Mouse (Mus musculus) limb, embryonic 15.5 days (tissue): ENCODE data around the gene E030018B13Rik. TPM values are rescaled to one million over a fixed set of nuclear protein-coding genes. Genes with fewer than 3 reads are reported as not detected.
A peak's percentile ranks its signal among the peaks of the same experiment; 100 is the strongest.

Experiments used
- ATAC-seq: fragments of 200-750 bp; cut with Nextera tagmentation; 2 replicates; pipeline ENCODE4 v1.8.0; 2017; ENCODE audit warnings: low read depth, moderate TSS enrichment; ENCODE audit not compliant: insufficient number of reproducible peaks, low FRiP score, low TSS enrichment
- H3K27ac ChIP-seq: fragments of 300-500 bp; sonication (generic); 2 replicates; pipeline ENCODE4 v1.5.1; 2015; ENCODE audit warnings: moderate library complexity, mild to moderate bottlenecking, inconsistent platforms
- H3K27me3 ChIP-seq: fragments of 300-500 bp; sonication (generic); 2 replicates; pipeline ENCODE4 v1.6.1; 2015; ENCODE audit warnings: inconsistent platforms
- H3K36me3 ChIP-seq: fragments of 300-500 bp; sonication (generic); 2 replicates; pipeline ENCODE4 v1.6.1; 2015; ENCODE audit warnings: inconsistent platforms
- H3K4me1 ChIP-seq: fragments of 300-500 bp; sonication (generic); 2 replicates; pipeline ENCODE4 v1.6.1; 2015; ENCODE audit warnings: inconsistent platforms
- H3K4me2 ChIP-seq: fragments of 300-500 bp; sonication (generic); 2 replicates; pipeline ENCODE4 v1.6.1; 2015; ENCODE audit warnings: mild to moderate bottlenecking, inconsistent platforms
- H3K4me3 ChIP-seq: fragments of 300-500 bp; sonication (generic); 2 replicates; pipeline ENCODE4 v1.5.1; 2015; ENCODE audit warnings: mild to moderate bottlenecking, inconsistent platforms
- H3K9ac ChIP-seq: fragments of 300-500 bp; sonication (generic); 2 replicates; pipeline ENCODE4 v1.6.1; 2015; ENCODE audit warnings: inconsistent platforms
- H3K9me3 ChIP-seq: fragments of 300-500 bp; sonication (generic); 2 replicates; pipeline ENCODE4 v1.6.1; 2016; ENCODE audit warnings: inconsistent platforms
- WGBS: fragments of 180-500 bp; shearing (Covaris S2); methylation state at CpG from one replicate; pipeline ENCODE4 v1.1.7; 2015; 5-methylcytosine and 5-hydroxymethylcytosine counted together
- polyA plus RNA-seq: library from polyadenylated mRNA; unstranded; fragments of >200 nt; fragmentation: Nextera tagmentation; extraction: Ambion mirVana; gene quantifications from 2 replicates; pipeline ENCODE4 v1.2.1, GENCODE M21; 2015

E030018B13Rik gene
- polyA plus RNA-seq, 1 experiment from 2014 or later = not detected

DNA sequence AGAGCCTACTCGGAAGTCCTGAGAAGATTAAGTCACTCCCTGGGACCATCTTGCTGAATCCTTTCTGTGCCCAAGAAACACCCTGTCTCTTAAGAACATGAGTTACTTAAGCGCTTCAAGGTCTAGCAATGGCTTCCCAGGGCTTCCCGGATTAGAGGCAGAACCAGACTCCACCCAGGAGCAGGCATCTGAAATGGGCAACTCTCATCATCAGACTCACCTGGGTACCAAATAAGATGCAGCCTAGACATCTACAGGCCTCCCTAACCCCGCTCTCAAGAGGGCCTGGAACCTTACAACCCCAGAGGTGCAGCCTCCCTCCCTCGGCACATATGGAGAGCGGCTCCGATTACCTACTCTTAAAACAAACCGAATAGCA, 19.1 kb downstream of the E030018B13Rik start:
- Histone ChIP-seq H3K4me3 (peak overlapping the region; percentile 83), H3K4me2 (peak overlapping the region; percentile 90), H3K27me3 (no peaks in the 10 kb centered on the region), H3K27ac (no peak overlapping the region), H3K36me3 (no peaks in the 10 kb centered on the region), H3K9ac (no peak overlapping the region), H3K4me1 (peaks cover 40% of the 10 kb centered on the region), H3K9me3 (no peaks in the 10 kb centered on the region)
- 22% methylated on average over 8 of the region's 8 CpGs for WGBS
- no peak for ATAC-seq

DNA sequence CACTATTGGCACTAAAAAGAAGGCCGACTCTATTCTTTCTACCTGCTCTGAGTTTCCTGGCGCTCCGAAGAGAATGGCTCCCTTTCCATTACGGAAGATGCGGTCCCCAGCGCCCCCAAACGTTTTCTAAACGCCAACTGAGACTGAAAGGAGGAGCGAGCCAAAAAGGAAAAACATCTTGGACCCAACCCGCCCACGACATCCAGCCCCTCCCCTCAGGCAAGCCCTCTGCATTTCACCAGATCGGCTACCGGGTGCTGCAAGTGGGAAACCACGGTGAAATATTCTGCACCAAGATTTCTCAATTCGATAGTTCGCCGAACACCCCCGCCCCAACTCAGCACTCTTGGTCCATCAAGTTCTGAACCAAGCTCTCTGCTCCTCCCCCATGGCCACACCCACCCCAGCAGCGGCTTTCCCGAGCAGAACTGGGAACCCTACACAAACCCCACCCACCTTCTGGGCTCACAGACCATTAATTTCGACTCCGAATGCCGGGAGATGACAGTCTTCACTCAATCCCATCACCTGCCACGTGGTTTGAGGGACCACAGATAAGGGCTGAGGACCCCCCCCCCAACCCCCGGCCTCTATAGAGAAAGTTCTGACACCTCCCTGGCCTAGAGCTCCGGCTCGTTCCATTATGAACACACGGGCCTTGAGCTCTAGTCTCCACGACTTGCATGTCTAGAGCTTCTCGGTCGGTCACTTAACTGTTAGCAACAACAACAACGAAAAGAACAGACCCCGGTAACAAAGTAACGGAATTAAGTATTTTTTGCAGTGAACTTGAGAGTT, 19.7 kb downstream of the E030018B13Rik start:
- Histone ChIP-seq H3K9ac (peak overlapping the region; percentile 87), H3K4me2 (peak overlapping the region; percentile 90), H3K4me1 (peaks cover 40% of the 10 kb centered on the region), H3K27me3 (no peaks in the 10 kb centered on the region), H3K4me3 (peak overlapping the region; percentile 83), H3K27ac (peak overlapping the region; percentile 95), H3K9me3 (no peaks in the 10 kb centered on the region), H3K36me3 (no peaks in the 10 kb centered on the region)
- ATAC-seq = no peak
- under 1% methylated on average over 34 of the region's 34 CpGs for WGBS

DNA sequence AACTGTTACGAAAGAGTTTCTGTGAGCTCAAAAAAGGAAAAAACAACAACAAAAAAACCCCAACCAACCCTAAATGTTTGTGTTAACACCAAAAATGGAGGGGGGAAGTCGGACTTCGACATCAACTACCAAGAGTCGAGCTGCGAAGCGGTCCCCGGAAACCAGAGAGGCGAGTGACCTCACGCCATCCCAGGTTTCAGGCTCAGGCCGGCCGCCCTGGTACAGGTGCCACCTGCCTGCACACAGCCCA, 20.3 kb downstream of the E030018B13Rik start:
- Histone ChIP-seq H3K9ac (peak overlapping the region; percentile 87), H3K9me3 (no peaks in the 10 kb centered on the region), H3K4me1 (peaks cover 40% of the 10 kb centered on the region), H3K4me3 (peak overlapping the region; percentile 83), H3K4me2 (peak overlapping the region; percentile 90), H3K27ac (peak overlapping the region; percentile 95), H3K27me3 (no peaks in the 10 kb centered on the region), H3K36me3 (no peaks in the 10 kb centered on the region)
- WGBS = under 1% methylated on average over 11 of the region's 11 CpGs
- no peak for ATAC-seq

GRCm38 (mm10) chr7:63937236-63938065, 20.8 kb downstream of the E030018B13Rik start:
- under 1% methylated on average over 75 of the region's 88 CpGs for WGBS
- Histone ChIP-seq H3K27me3 (no peaks in the 10 kb centered on the region), H3K9me3 (no peaks in the 10 kb centered on the region), H3K4me1 (peaks cover 40% of the 10 kb centered on the region), H3K4me2 (peak overlapping the region; percentile 90), H3K4me3 (peak overlapping the region; percentile 83), H3K36me3 (no peaks in the 10 kb centered on the region), H3K9ac (peak overlapping the region; percentile 87), H3K27ac (peak overlapping the region; percentile 95)
- no peak for ATAC-seq

DNA sequence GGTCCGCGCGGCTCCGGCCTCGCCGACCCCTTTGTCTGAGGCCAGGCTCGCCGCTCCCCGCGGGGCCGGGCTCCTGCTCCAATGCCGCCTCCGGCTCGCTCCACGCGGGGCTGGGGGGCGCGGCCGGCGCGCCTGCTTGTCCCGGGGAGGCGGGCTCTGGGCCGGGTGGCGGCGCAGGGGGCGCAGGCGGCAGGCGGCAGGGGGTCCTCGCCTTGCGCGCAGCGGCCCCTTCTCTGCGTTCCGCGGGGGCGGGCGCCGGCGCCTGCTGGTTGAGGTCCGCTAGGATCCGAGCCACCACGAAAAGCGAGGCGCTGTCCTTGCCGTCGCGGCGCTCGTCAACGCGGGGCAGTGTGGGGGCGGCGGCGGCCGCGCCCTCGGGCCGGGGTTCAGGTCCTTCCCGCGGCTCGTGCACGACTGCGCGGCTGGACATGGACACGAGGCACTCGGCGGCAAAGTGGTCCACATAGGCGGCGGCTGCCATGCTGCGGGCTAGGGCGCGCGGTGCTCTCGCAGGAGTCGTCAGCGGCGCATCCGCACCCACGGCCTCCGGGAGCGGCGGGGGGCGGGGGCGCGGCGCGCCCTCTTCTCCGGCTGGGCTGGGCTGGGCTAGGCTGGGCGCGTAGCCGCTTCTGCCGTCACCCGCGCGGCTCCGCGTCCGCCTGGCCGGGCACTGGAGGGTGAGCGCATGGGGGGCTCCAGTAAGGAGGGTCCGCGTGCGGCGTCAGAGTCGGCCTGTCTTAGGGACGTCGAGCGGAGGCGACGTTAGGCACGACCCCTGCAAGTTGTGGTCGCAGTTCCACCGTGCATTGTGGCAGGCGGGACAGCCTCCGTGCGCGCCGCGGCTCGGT, 21.6 kb downstream of the E030018B13Rik start:
- ATAC-seq = peak; percentile 57
- Histone ChIP-seq H3K4me3 (peak overlapping the region; percentile 83), H3K9ac (peak overlapping the region; percentile 87), H3K4me1 (peaks cover 40% of the 10 kb centered on the region), H3K4me2 (peak overlapping the region; percentile 90), H3K27me3 (no peaks in the 10 kb centered on the region), H3K36me3 (no peaks in the 10 kb centered on the region), H3K9me3 (no peaks in the 10 kb centered on the region), H3K27ac (peak overlapping the region; percentile 95)
- whole genome bisulfite sequencing = under 1% methylated on average over 118 of the region's 121 CpGs

DNA sequence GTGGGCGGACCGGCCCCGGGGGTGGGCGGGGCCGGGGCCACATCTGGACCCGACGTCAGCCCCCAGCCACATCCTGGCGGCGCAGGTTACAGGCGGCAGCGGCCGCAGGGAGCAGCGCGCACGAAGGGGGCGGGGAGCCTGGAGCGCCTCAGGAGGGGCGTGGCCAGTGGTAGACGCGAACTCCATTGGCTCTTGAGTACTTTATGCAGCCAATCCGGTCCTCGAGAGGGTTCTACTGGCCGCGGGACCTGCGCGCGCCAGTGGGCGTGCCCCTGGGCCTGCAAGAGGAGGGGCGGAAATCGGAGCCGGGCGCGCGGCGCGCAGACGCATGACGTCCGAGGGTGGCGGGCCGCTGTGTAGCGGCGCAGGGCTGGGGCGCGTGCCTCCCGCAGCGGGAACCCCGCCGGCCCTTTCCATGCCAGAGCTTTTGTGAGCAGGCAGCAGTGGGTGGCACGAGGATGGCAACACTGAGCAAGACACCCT, 22.3 kb downstream of the E030018B13Rik start, which contains the start of gene Klf13:
Gene Klf13 (minus strand): TSS at position 2 of the 483 bp plus-strand sequence.
- Histone ChIP-seq H3K27me3 (no peaks in the 10 kb centered on the region), H3K9me3 (no peaks in the 10 kb centered on the region), H3K36me3 (no peaks in the 10 kb centered on the region), H3K9ac (peak within 1 kb of the TSS; percentile 87), H3K4me2 (peak within 1 kb of the TSS; percentile 90), H3K4me3 (peak within 1 kb of the TSS; percentile 83), H3K27ac (peak within 1 kb of the TSS; percentile 98), H3K4me1 (peaks cover 36% of the 10 kb centered on the region)
- WGBS = under 1% methylated on average over 48 of the region's 50 CpGs
- ATAC-seq = peak; percentile 94

- no peaks in the 10 kb centered on the region for H3K36me3 ChIP-seq
- no peaks in the 10 kb centered on the region for H3K27me3 ChIP-seq
- peak overlapping the region; percentile 90 for H3K4me2 ChIP-seq
- peak overlapping the region; percentile 83 for H3K4me3 ChIP-seq
- H3K27ac ChIP-seq = peak overlapping the region; percentile 98
- H3K4me1 ChIP-seq = peaks cover 33% of the 10 kb centered on the region
- under 1% methylated on average over 38 of the region's 39 CpGs for WGBS
- peak overlapping the region; percentile 69 for H3K9ac ChIP-seq
- H3K9me3 ChIP-seq = no peaks in the 10 kb centered on the region
- peak; percentile 57 for ATAC-seq
Measured at GRCm38 (mm10) chr7:63939397-63939951, 22.8 kb downstream of the E030018B13Rik start.

- H3K27me3 ChIP-seq = no peaks in the 10 kb centered on the region
- peak overlapping the region; percentile 98; the same call in 1 of the 2 replicates for H3K27ac ChIP-seq
- H3K36me3 ChIP-seq = no peaks in the 10 kb centered on the region
- no peak for ATAC-seq
- H3K4me2 ChIP-seq = no peak overlapping the region
- H3K9me3 ChIP-seq = no peaks in the 10 kb centered on the region
- H3K4me1 ChIP-seq = peaks cover 25% of the 10 kb centered on the region
- no peak overlapping the region for H3K4me3 ChIP-seq
- WGBS = 81% methylated on average over 5 of the region's 5 CpGs
- H3K9ac ChIP-seq = no peak overlapping the region
Measured at GRCm38 (mm10) chr7:63940321-63940720, 23.7 kb downstream of the E030018B13Rik start.

DNA sequence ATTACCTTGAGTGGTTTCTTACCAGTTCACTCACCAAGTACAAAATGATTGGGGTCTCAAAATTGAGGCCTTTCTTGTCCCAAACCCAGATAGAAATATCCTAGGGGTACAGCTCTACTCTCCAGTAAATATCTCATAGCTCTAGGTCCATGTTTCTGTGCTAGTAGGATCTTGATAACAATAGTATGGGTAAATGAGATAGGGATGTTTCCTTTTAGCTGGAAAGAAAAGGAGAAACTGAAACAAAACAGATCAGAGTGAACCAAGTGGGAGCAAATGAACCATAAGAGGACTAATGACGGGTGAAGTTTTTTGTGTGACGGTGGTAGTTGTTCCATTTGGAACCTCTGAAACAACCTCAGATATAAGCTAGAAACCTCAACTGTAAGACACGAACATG, 24.4 kb downstream of the E030018B13Rik start:
- Histone ChIP-seq H3K4me3 (no peak overlapping the region), H3K9ac (no peak overlapping the region), H3K4me1 (peaks cover 18% of the 10 kb centered on the region), H3K27me3 (no peaks in the 10 kb centered on the region), H3K4me2 (no peak overlapping the region), H3K9me3 (no peaks in the 10 kb centered on the region), H3K27ac (no peak overlapping the region), H3K36me3 (no peaks in the 10 kb centered on the region)
- 85% methylated on average over 3 of the region's 3 CpGs for WGBS
- ATAC-seq = no peak

- no peaks in the 10 kb centered on the region for H3K27me3 ChIP-seq
- H3K36me3 ChIP-seq = no peaks in the 10 kb centered on the region
- H3K4me2 ChIP-seq = no peak overlapping the region
- WGBS = 79% methylated on average over 4 of the region's 4 CpGs
- H3K27ac ChIP-seq = no peak overlapping the region
- H3K9me3 ChIP-seq = no peaks in the 10 kb centered on the region
- H3K9ac ChIP-seq = no peak overlapping the region
- no peak for ATAC-seq
- no peak overlapping the region for H3K4me3 ChIP-seq
- peaks cover 17% of the 10 kb centered on the region for H3K4me1 ChIP-seq
Measured at GRCm38 (mm10) chr7:63941501-63941900, 24.8 kb downstream of the E030018B13Rik start.

GRCm38 (mm10) chr7:63943946-63944345, 27.3 kb downstream of the E030018B13Rik start:
- Histone ChIP-seq H3K27ac (no peak overlapping the region), H3K9me3 (no peaks in the 10 kb centered on the region), H3K4me1 (peaks cover 11% of the 10 kb centered on the region), H3K36me3 (no peaks in the 10 kb centered on the region), H3K27me3 (no peaks in the 10 kb centered on the region), H3K4me2 (no peak overlapping the region), H3K9ac (no peak overlapping the region), H3K4me3 (no peak overlapping the region)
- 64% methylated on average over 2 of the region's 2 CpGs for WGBS
- no peak for ATAC-seq
